Mouse (Mus musculus) liver, adult 2 months (tissue): Measurements from ENCODE around the gene Dpp10. TPM values are rescaled to one million over a fixed set of nuclear protein-coding genes. Genes with fewer than 3 reads are reported as not detected.

Experiments used
- DNase-seq: peaks from one replicate; pipeline ENCODE4 v3.0.0-alpha.2; 2011; ENCODE audit warnings: low read depth, low spot score; ENCODE audit errors: extremely low read depth
- H3K27ac ChIP-seq: fragments of 200-500 bp; replicated peaks from 2 replicates; pipeline ENCODE4 v1.5.1; 2012; ENCODE audit warnings: low read depth, mild to moderate bottlenecking, control low read depth, inconsistent platforms, low read length; ENCODE audit not compliant: insufficient read depth
- H3K27me3 ChIP-seq: fragments of 200-500 bp; 2 replicates; pipeline ENCODE4 v1.6.1; 2012; ENCODE audit warnings: mild to moderate bottlenecking, moderate library complexity, low read length, inconsistent platforms; ENCODE audit not compliant: control insufficient read depth, insufficient read depth
- H3K36me3 ChIP-seq: fragments of 200-500 bp; 2 replicates; pipeline ENCODE4 v1.6.1; 2012; ENCODE audit warnings: low read length, inconsistent platforms; ENCODE audit not compliant: control insufficient read depth, insufficient read depth
- H3K4me1 ChIP-seq: fragments of 200-500 bp; 2 replicates; pipeline ENCODE4 v1.6.1; 2011; ENCODE audit warnings: low read length; ENCODE audit not compliant: control insufficient read depth, insufficient read depth
- H3K4me3 ChIP-seq: fragments of 200-500 bp; 2 replicates; pipeline ENCODE4 v1.5.1; 2011; ENCODE audit warnings: low read depth, mild to moderate bottlenecking, control low read depth, low read length, moderate library complexity; ENCODE audit not compliant: insufficient read depth
- H3K79me2 ChIP-seq: fragments of 200-500 bp; 2 replicates; pipeline ENCODE4 v1.6.1; 2012; ENCODE audit warnings: inconsistent platforms, mild to moderate bottlenecking, low read length, moderate library complexity; ENCODE audit not compliant: control insufficient read depth, insufficient read depth
- H3K9ac ChIP-seq: fragments of 200-500 bp; 2 replicates; pipeline ENCODE4 v1.6.1; 2012; ENCODE audit warnings: low read depth, mild to moderate bottlenecking, control low read depth, inconsistent platforms, low read length
- CTCF ChIP-seq: fragments of 200-500 bp; IDR thresholded peaks from 2 replicates; pipeline ENCODE4 v1.5.1; 2011; ENCODE audit warnings: low read depth, low read length, control low read depth
- POLR2A ChIP-seq: fragments of 200-500 bp; IDR thresholded peaks from 2 replicates; pipeline ENCODE4 v1.6.1; 2011; ENCODE audit warnings: low read length, control low read depth; ENCODE audit not compliant: insufficient read depth; ENCODE audit errors: extremely low read depth
- WGBS: fragments of 180-500 bp; shearing (Covaris S2); methylation state at CpG from one replicate; pipeline ENCODE4 v1.1.7; 2018; 5-methylcytosine and 5-hydroxymethylcytosine counted together
- polyA plus RNA-seq: library from polyadenylated mRNA; depleted of rRNA; stranded (reverse); fragments of >200 nt; gene quantifications from 2 replicates; pipeline ENCODE4 v1.2.3, GENCODE M21; 2012; rRNA removed
- total RNA-seq: library from RNA; depleted of rRNA; stranded (reverse); fragments of >200 nt; gene quantifications from 2 replicates; pipeline ENCODE4 v1.2.3, GENCODE M21; 2014; rRNA removed

Dpp10 gene
- total RNA-seq: under 0.01 TPM in 1 of 2 replicates, not detected in the other
- not detected in 2 replicates for polyA plus RNA-seq

- no peak within 1 kb of the TSS; the same call in 1 of the 2 replicates for H3K4me3 ChIP-seq
- no peak within 1 kb of the TSS for H3K9ac ChIP-seq
- no peaks in the 10 kb centered on the region for H3K4me1 ChIP-seq
- no peak for TF ChIP-seq POLR2A
- TF ChIP-seq CTCF: no peak
- H3K79me2 ChIP-seq: no peaks in the 10 kb centered on the region
- DNase-seq: no peak
- H3K36me3 ChIP-seq: no peaks in the 10 kb centered on the region
- 4% methylated on average over 37 of the region's 38 CpGs for WGBS
- H3K27me3 ChIP-seq: peaks cover 6% of the 10 kb centered on the region; the same call in 1 of the 2 replicates
- no peak within 1 kb of the TSS for H3K27ac ChIP-seq
These were observed at the start of gene Dpp10 for GRCm38 (mm10) chr1:124044925-124045640. Gene Dpp10 (minus strand): TSS chr1:124045559.

GRCm38 (mm10) chr1:124048544-124048943, 3.2 kb upstream of the Dpp10 start:
- Histone ChIP-seq H3K27me3 (peaks cover 6% of the 10 kb centered on the region; the same call in 1 of the 2 replicates), H3K4me1 (no peaks in the 10 kb centered on the region), H3K79me2 (no peaks in the 10 kb centered on the region), H3K36me3 (no peaks in the 10 kb centered on the region), H3K9ac (no peak overlapping the region), H3K27ac (no peak overlapping the region), H3K4me3 (no peak overlapping the region)
- 82% methylated on average over 1 of the region's 1 CpGs for WGBS
- TF ChIP-seq CTCF (no peak), POLR2A (no peak)
- no peak for DNase-seq

- Histone ChIP-seq H3K36me3 (no peaks in the 10 kb centered on the region), H3K9ac (no peak overlapping the region), H3K27me3 (peaks cover 6% of the 10 kb centered on the region; the same call in 1 of the 2 replicates), H3K79me2 (no peaks in the 10 kb centered on the region), H3K27ac (no peak overlapping the region), H3K4me1 (no peaks in the 10 kb centered on the region), H3K4me3 (no peak overlapping the region; the same call in 1 of the 2 replicates)
- DNase-seq: no peak
- no peak for TF ChIP-seq POLR2A
- 2% methylated on average over 44 of the region's 44 CpGs for WGBS
These were observed 472 bp upstream of the Dpp10 start for GRCm38 (mm10) chr1:124045761-124046300.

GRCm38 (mm10) chr1:124044161-124044560, 1.2 kb downstream of the Dpp10 start:
- Histone ChIP-seq H3K36me3 (no peaks in the 10 kb centered on the region), H3K4me1 (no peaks in the 10 kb centered on the region), H3K27me3 (peaks cover 6% of the 10 kb centered on the region; the same call in 1 of the 2 replicates), H3K79me2 (no peaks in the 10 kb centered on the region), H3K4me3 (no peak overlapping the region), H3K9ac (no peak overlapping the region), H3K27ac (no peak overlapping the region)
- 33% methylated on average over 12 of the region's 12 CpGs for WGBS
- no peak for DNase-seq
- TF ChIP-seq POLR2A: no peak
- no peak for TF ChIP-seq CTCF

GRCm38 (mm10) chr1:124043421-124043820, 1.9 kb downstream of the Dpp10 start:
- H3K4me1 ChIP-seq: no peaks in the 10 kb centered on the region
- no peak for DNase-seq
- H3K4me3 ChIP-seq: no peak overlapping the region
- H3K9ac ChIP-seq: no peak overlapping the region
- WGBS: 55% methylated on average over 6 of the region's 6 CpGs
- H3K36me3 ChIP-seq: no peaks in the 10 kb centered on the region
- TF ChIP-seq CTCF (no peak), POLR2A (no peak)
- H3K79me2 ChIP-seq: no peaks in the 10 kb centered on the region
- H3K27me3 ChIP-seq: peaks cover 6% of the 10 kb centered on the region; the same call in 1 of the 2 replicates
- no peak overlapping the region for H3K27ac ChIP-seq

GRCm38 (mm10) chr1:124041559-124041958, 3.8 kb downstream of the Dpp10 start:
- peak; percentile 31; the same call in 1 of the 2 replicates for TF ChIP-seq CTCF
- no peak for TF ChIP-seq POLR2A

More at GRCm38 (mm10) chr1:124041559-124041958, 3.8 kb downstream of the Dpp10 start:
- peaks cover 6% of the 10 kb centered on the region; the same call in 1 of the 2 replicates for H3K27me3 ChIP-seq
- H3K9ac ChIP-seq: no peak overlapping the region
- peak; percentile 0 for DNase-seq
- no peaks in the 10 kb centered on the region for H3K79me2 ChIP-seq
- WGBS: 3% methylated on average over 3 of the region's 3 CpGs
- no peak overlapping the region for H3K27ac ChIP-seq
- no peaks in the 10 kb centered on the region for H3K36me3 ChIP-seq
- no peak overlapping the region for H3K4me3 ChIP-seq
- no peaks in the 10 kb centered on the region for H3K4me1 ChIP-seq
